Mouse (Mus musculus) erythroblast, embryonic 14.5 days (primary cell): ENCODE measurements around the gene Mtfr1l.

Source experiments
- GATA1 ChIP-seq: IDR thresholded peaks from 2 replicates; pipeline ENCODE4 v1.6.1; 2012; ENCODE audit warnings: low read length, inconsistent platforms, mixed read lengths
- TAL1 ChIP-seq: IDR thresholded peaks from 3 replicates; pipeline ENCODE4 v1.6.1; 2012; ENCODE audit warnings: low read length, inconsistent platforms, mixed read lengths

- TF ChIP-seq GATA1, result no peak
- no peak for TF ChIP-seq TAL1
Observed at GRCm38 (mm10) chr4:134570704-134571451, 35.7 kb upstream of the Mtfr1l start.
